Mouse (Mus musculus): ENCODE measurements around the gene 2900026A02Rik. TPM values are rescaled to one million over a fixed set of nuclear protein-coding genes. Genes with fewer than 3 reads are reported as not detected.

2900026A02Rik gene
- polyA plus RNA-seq, 1 experiment from 2014 or later = 10.0 TPM

DNA sequence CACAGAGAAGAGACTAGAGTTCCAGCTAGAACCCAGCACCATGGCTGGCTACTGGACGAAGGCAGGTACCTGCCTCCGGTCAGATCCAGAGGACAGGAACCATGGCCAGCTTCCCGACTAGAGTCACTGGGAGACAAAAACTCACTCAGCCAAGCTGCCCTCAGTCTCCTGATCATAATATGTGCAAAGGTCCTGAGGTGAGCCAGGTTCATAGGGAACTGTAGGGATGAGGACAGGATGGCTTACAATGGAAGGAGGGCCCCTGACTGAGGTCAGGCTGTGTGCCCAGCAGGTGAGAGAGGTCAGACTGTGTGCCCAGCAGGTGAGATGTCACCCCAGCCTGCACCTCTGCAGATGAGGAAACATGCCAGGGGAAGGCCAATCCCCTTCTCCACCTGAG, 81.0 kb downstream of the 2900026A02Rik start:
- ATAC-seq = no peak
- Histone ChIP-seq H3K9me3 (no peaks in the 10 kb centered on the region), H3K27me3 (replicated peaks) (peaks cover 6% of the 10 kb centered on the region; the same call in 1 of the 2 replicates), H3K27ac (no peak overlapping the region), H3K4me1 (replicated peaks) (peaks cover 39% of the 10 kb centered on the region), H3K9ac (no peak overlapping the region), H3K4me3 (replicated peaks) (no peak overlapping the region), H3K4me2 (replicated peaks) (no peak overlapping the region), H3K36me3 (no peaks in the 10 kb centered on the region; the same call in 1 of the 2 replicates)
- 84% methylated on average over 3 of the region's 3 CpGs for WGBS

- Histone ChIP-seq H3K36me3 (no peaks in the 10 kb centered on the region; the same call in 1 of the 2 replicates), H3K27me3 (replicated peaks) (peaks cover 6% of the 10 kb centered on the region; the same call in 1 of the 2 replicates), H3K4me2 (replicated peaks) (peak overlapping the region; percentile 94), H3K27ac (peak overlapping the region; percentile 95), H3K9me3 (no peaks in the 10 kb centered on the region), H3K4me3 (replicated peaks) (peak overlapping the region; percentile 49), H3K9ac (peak overlapping the region; percentile 66), H3K4me1 (replicated peaks) (peaks cover 43% of the 10 kb centered on the region)
- peak; percentile 27 for ATAC-seq
- 46% methylated on average over 7 of the region's 7 CpGs for WGBS
Observed at GRCm38 (mm10) chr5:113139064-113139726, 81.8 kb downstream of the 2900026A02Rik start.

DNA sequence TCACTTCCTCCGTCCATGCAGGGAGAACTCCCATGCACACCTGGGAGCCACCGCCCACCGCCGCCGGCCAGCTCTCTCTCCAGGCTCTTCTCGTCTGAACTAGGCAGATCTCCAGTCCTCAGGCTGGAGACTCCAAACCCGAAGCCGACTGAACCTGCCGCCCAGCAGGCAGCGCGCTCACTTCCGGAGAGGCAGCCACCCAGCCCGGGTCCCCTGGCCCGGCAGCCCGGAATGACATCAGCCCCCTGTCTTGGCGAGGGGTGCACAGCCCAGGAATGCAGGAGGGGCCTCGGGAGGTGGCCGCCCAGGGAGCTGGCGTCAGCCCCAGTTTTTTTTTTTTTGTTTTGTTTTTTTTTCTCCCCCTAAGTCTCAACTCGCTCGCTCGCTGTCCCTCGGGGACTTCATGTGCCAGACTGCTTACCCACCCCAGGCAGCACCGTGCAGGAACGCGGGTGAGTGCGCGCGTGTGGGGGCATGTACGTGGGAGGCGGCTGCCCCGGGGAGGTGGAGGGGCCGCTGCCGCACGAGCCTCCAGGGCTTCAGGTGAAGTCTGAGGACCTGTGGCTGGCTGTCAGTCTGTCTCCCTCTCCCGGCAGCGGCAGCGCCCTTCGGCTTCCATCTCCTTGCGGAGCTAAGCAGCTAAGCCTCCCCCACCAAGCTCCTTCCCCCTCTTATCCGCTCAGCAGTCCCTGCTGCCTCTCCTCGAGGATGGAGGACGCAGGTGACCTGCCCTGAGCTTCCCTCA, 82.5 kb downstream of the 2900026A02Rik start:
- WGBS = under 1% methylated on average over 43 of the region's 43 CpGs
- peak; percentile 31 for ATAC-seq

DNA sequence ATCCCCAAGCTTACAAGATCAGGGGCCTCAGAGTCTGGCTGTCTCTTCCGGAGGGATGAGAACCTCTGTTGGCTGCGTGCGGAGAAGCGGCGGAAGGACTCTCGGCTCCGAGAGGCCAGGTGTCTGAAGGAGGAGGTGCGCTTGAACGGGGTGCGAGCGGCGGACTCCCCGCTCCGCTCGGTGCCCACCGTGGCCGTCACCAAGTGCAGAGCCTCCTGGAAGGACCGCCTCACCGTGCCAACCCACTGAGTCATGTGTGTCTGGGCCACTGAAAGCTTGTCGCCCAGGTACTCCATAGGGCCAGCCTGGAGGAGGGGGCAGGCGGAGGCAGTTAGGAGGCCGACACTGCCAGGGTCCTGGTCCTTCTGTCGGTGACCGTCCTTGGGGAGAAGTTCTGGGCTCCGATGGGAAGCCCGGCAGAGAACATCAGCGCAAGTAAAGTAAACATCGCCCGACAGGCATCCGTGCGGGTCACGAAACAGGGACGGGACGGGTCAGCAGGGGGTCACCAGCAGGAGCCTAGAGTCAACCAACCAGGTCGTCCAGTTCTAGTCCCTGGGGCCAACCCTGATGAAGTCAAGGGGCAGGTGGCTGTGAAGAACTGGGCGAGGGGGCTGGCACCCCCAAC, 83.2 kb downstream of the 2900026A02Rik start:
- Histone ChIP-seq H3K36me3 (no peaks in the 10 kb centered on the region; the same call in 1 of the 2 replicates), H3K9ac (peak overlapping the region; percentile 66), H3K4me2 (replicated peaks) (peak overlapping the region; percentile 94), H3K4me3 (replicated peaks) (peak overlapping the region; percentile 49), H3K27ac (peak overlapping the region; percentile 95), H3K4me1 (replicated peaks) (peaks cover 55% of the 10 kb centered on the region), H3K9me3 (no peaks in the 10 kb centered on the region), H3K27me3 (replicated peaks) (peaks cover 6% of the 10 kb centered on the region; the same call in 1 of the 2 replicates)
- no peak; the same call in 1 of the 2 replicates for ATAC-seq
- WGBS = 3% methylated on average over 36 of the region's 36 CpGs

More for the DNA sequence above, 82.5 kb downstream of the 2900026A02Rik start:
- H3K27ac ChIP-seq = peak overlapping the region; percentile 95
- peak overlapping the region; percentile 94 for H3K4me2 ChIP-seq (replicated peaks)
- peak overlapping the region; percentile 66 for H3K9ac ChIP-seq
- H3K9me3 ChIP-seq = no peaks in the 10 kb centered on the region
- H3K27me3 ChIP-seq (replicated peaks) = peaks cover 6% of the 10 kb centered on the region; the same call in 1 of the 2 replicates
- H3K4me1 ChIP-seq (replicated peaks) = peaks cover 48% of the 10 kb centered on the region
- H3K4me3 ChIP-seq (replicated peaks) = peak overlapping the region; percentile 49
- no peaks in the 10 kb centered on the region; the same call in 1 of the 2 replicates for H3K36me3 ChIP-seq

DNA sequence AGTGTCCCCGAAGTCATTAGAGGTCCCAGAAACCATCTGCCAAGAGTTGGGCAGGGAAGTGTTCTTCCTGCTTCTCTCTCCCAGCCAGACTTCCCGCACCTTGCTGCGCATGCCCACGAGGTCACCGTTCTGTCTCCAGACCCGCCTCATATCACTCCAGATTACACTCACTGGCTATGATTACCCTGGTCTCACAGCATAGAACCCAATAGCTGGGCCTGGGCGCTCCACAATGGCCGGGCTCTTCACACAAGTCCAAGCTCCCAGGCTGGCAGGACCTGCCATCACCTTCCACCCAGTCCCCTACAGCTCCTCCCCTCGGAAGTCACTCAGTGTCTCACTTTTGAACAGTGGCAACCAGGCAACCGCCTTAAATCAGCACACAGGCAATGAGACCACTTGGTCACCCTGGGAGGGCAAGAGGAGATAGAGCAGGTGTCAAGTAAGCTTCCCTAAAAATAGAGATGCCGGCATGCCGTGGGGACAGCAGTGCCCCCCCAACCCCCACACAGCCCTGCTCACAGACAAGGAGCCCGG, 84.0 kb downstream of the 2900026A02Rik start:
- WGBS = 50% methylated on average over 13 of the region's 13 CpGs
- H3K4me3 ChIP-seq (replicated peaks) = peak overlapping the region; percentile 49
- peak; percentile 7; the same call in 1 of the 2 replicates for ATAC-seq
- no peaks in the 10 kb centered on the region; the same call in 1 of the 2 replicates for H3K36me3 ChIP-seq
- peak overlapping the region; percentile 95 for H3K27ac ChIP-seq
- H3K4me2 ChIP-seq (replicated peaks) = peak overlapping the region; percentile 94
- H3K9me3 ChIP-seq = no peaks in the 10 kb centered on the region
- H3K9ac ChIP-seq = peak overlapping the region; percentile 66
- H3K27me3 ChIP-seq (replicated peaks) = peaks cover 6% of the 10 kb centered on the region; the same call in 1 of the 2 replicates
- H3K4me1 ChIP-seq (replicated peaks) = peaks cover 58% of the 10 kb centered on the region

- Histone ChIP-seq H3K27ac (peak overlapping the region; percentile 95), H3K27me3 (replicated peaks) (peaks cover 6% of the 10 kb centered on the region; the same call in 1 of the 2 replicates), H3K4me2 (replicated peaks) (peak overlapping the region; percentile 94), H3K9ac (peak overlapping the region; percentile 66; the same call in 1 of the 2 replicates), H3K9me3 (no peaks in the 10 kb centered on the region), H3K36me3 (no peaks in the 10 kb centered on the region), H3K4me3 (replicated peaks) (peak overlapping the region; percentile 49; the same call in 1 of the 2 replicates), H3K4me1 (replicated peaks) (peaks cover 61% of the 10 kb centered on the region)
- 21% methylated on average over 10 of the region's 10 CpGs for WGBS
- ATAC-seq = peak; percentile 49
Observed at GRCm38 (mm10) chr5:113135513-113135912, 85.5 kb downstream of the 2900026A02Rik start.

- peaks cover 52% of the 10 kb centered on the region for H3K4me1 ChIP-seq (replicated peaks)
Observed at GRCm38 (mm10) chr5:113133722-113134710, 87.0 kb downstream of the 2900026A02Rik start.

DNA sequence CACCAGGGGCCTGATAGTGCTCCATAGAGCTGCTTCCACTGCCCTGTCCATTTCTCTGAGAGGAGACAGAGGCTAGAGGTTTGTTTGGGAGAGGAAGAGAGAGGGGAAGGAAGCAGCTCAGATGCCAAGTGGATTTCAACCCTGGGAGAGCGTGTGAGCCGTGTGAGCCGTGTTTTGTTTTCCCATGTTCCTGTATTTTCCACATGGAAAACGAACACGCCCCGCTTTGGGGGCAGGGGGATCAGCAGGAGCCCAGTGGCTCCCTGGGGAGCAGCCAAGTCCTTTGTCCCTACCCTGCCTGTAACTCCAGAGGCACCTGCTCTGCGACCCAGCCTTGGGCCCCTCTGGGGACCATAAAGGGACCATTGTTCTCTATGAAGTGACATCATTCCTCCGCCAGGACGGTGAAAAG, 88.0 kb downstream of the 2900026A02Rik start:
- Histone ChIP-seq H3K27me3 (replicated peaks) (peaks cover 6% of the 10 kb centered on the region; the same call in 1 of the 2 replicates), H3K36me3 (no peaks in the 10 kb centered on the region), H3K9me3 (no peaks in the 10 kb centered on the region), H3K4me1 (replicated peaks) (peaks cover 47% of the 10 kb centered on the region), H3K4me3 (replicated peaks) (no peak overlapping the region), H3K9ac (0 out of 2 replicates have a peak overlapping the region, but pooled peaks have one; percentile 26), H3K27ac (peak overlapping the region; percentile 95), H3K4me2 (replicated peaks) (peak overlapping the region; percentile 46)
- ATAC-seq = peak; percentile 83
- WGBS = 39% methylated on average over 9 of the region's 9 CpGs

More at GRCm38 (mm10) chr5:113133722-113134710, 87.0 kb downstream of the 2900026A02Rik start:
- H3K4me3 ChIP-seq (replicated peaks) = no peak overlapping the region
- no peak overlapping the region for H3K9ac ChIP-seq
- no peaks in the 10 kb centered on the region for H3K36me3 ChIP-seq
- H3K9me3 ChIP-seq = no peaks in the 10 kb centered on the region
- H3K27ac ChIP-seq = peak overlapping the region; percentile 95
- no peak overlapping the region for H3K4me2 ChIP-seq (replicated peaks)
- peaks cover 6% of the 10 kb centered on the region; the same call in 1 of the 2 replicates for H3K27me3 ChIP-seq (replicated peaks)
- 81% methylated on average over 19 of the region's 19 CpGs for WGBS
- ATAC-seq = no peak

DNA sequence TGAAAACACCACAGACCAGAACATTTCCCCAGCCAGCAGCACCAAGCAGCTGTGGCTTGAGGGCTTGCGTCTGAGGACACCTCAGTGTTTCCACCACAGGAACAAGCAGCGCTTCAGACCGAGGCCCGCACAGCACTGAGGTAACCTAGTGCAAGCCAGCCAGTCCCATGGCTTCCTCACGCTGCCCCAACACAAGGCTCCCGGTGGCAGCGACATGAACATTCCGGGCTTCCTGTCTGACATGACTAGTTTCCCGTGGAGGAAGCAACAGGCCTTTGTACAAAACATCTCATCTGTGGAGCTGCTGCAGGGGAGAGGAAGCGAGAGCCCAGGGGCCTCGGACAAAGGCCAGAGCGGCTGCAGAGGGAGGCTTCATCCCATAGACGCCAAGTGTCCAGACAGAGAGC, 88.4 kb downstream of the 2900026A02Rik start:
- Histone ChIP-seq H3K4me3 (replicated peaks) (no peak overlapping the region), H3K9me3 (no peaks in the 10 kb centered on the region), H3K27ac (peak overlapping the region; percentile 95), H3K27me3 (replicated peaks) (peaks cover 6% of the 10 kb centered on the region; the same call in 1 of the 2 replicates), H3K9ac (peak overlapping the region; percentile 26; the same call in 1 of the 2 replicates), H3K4me1 (replicated peaks) (peaks cover 42% of the 10 kb centered on the region), H3K36me3 (no peaks in the 10 kb centered on the region), H3K4me2 (replicated peaks) (peak overlapping the region; percentile 46)
- 39% methylated on average over 13 of the region's 13 CpGs for WGBS
- no peak; the same call in 1 of the 2 replicates for ATAC-seq

DNA sequence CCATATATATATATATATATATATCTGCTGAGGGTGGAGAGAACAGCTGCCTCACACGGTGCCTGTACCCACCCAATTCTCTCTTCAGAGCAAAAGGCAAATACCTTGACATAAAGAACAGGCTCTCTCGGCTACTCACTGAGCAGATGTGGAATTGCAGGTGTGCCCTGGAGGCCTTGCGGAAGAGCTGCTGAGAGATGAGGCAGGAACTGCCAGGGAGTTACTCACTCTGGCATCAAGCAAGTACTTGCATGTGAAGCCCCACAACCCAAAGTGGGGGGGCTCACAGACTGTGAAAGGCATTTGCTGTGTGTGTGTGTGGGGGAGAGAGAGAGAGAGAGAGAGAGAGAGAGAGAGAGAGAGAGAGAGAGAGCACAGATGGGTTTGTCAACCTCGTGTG, 92.6 kb downstream of the 2900026A02Rik start:
- Histone ChIP-seq H3K4me2 (replicated peaks) (no peak overlapping the region), H3K4me1 (replicated peaks) (peaks cover 27% of the 10 kb centered on the region), H3K27me3 (replicated peaks) (no peaks in the 10 kb centered on the region), H3K9me3 (no peaks in the 10 kb centered on the region), H3K27ac (peak overlapping the region; percentile 7; the same call in 1 of the 2 replicates), H3K4me3 (replicated peaks) (no peak overlapping the region), H3K36me3 (no peaks in the 10 kb centered on the region), H3K9ac (no peak overlapping the region)
- WGBS = 48% methylated on average over 4 of the region's 4 CpGs
- no peak for ATAC-seq

All from intestine, embryonic 15.5 days (tissue).